Mouse (Mus musculus): Measurements from ENCODE around the gene D630045J12Rik. TPM values are rescaled to one million over a fixed set of nuclear protein-coding genes. Genes with fewer than 3 reads are reported as not detected.

D630045J12Rik gene
- polyA plus RNA-seq, 1 experiment = 7.1 TPM

GRCm38 (mm10) chr6:38180669-38181068 lies 73.1 kb downstream of the D630045J12Rik start:
- Histone ChIP-seq H3K4me1 (ENCODE audit: control insufficient read depth, insufficient read depth, low read length) (peaks cover 2% of the 10 kb centered on the region; the same call in 1 of the 2 replicates), H3K4me3 (replicated peaks; ENCODE audit: extremely low read depth, low read depth, low read length) (no peak overlapping the region)
- DNase-seq = no peak
- WGBS = 24% methylated on average over 5 of the region's 5 CpGs
- no peak for TF ChIP-seq CTCF (IDR thresholded peaks at IDR 0.05; ENCODE audit: insufficient read depth, low read length)
- no peak for TF ChIP-seq POLR2A (IDR thresholded peaks at IDR 0.05; ENCODE audit: borderline replicate concordance, extremely low read depth, low read depth, low read length)

DNA sequence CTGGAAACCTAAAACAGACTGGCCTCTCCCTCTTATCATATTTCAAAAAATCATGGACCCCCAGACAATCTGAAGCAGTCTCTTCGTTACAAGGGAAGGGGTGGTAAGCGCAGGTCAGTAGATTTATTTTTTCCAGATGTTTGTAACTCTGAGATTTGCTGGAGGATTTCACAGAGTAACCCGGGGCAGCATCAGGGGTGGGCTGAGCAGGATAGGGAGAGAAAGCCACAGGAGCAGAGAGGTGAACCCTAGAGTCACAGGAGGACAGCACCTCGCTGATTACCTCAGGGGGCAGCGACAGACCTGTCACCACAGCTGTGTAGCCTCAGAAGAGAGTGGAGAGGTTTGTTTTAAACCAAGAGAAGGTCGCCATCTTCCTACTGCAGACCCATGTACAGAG lies 88.4 kb downstream of the D630045J12Rik start:
- Histone ChIP-seq H3K4me1 (ENCODE audit: control insufficient read depth, insufficient read depth, low read length) (no peaks in the 10 kb centered on the region), H3K4me3 (replicated peaks; ENCODE audit: extremely low read depth, low read depth, low read length) (no peak overlapping the region)
- WGBS = 77% methylated on average over 6 of the region's 6 CpGs
- TF ChIP-seq CTCF (IDR thresholded peaks at IDR 0.05; ENCODE audit: insufficient read depth, low read length) (no peak), POLR2A (IDR thresholded peaks at IDR 0.05; ENCODE audit: borderline replicate concordance, extremely low read depth, low read depth, low read length) (no peak)
- no peak for DNase-seq

- TF ChIP-seq POLR2A (IDR thresholded peaks at IDR 0.05; ENCODE audit: borderline replicate concordance, extremely low read depth, low read depth, low read length) (no peak), CTCF (IDR thresholded peaks at IDR 0.05; ENCODE audit: insufficient read depth, low read length) (no peak)
- H3K4me1 ChIP-seq (ENCODE audit: control insufficient read depth, insufficient read depth, low read length) = no peaks in the 10 kb centered on the region
- WGBS = 92% methylated on average over 6 of the region's 6 CpGs
- DNase-seq = no peak
- no peak overlapping the region for H3K4me3 ChIP-seq (replicated peaks; ENCODE audit: extremely low read depth, low read depth, low read length)
These were observed 89.1 kb downstream of the D630045J12Rik start for GRCm38 (mm10) chr6:38164705-38165104.

DNA sequence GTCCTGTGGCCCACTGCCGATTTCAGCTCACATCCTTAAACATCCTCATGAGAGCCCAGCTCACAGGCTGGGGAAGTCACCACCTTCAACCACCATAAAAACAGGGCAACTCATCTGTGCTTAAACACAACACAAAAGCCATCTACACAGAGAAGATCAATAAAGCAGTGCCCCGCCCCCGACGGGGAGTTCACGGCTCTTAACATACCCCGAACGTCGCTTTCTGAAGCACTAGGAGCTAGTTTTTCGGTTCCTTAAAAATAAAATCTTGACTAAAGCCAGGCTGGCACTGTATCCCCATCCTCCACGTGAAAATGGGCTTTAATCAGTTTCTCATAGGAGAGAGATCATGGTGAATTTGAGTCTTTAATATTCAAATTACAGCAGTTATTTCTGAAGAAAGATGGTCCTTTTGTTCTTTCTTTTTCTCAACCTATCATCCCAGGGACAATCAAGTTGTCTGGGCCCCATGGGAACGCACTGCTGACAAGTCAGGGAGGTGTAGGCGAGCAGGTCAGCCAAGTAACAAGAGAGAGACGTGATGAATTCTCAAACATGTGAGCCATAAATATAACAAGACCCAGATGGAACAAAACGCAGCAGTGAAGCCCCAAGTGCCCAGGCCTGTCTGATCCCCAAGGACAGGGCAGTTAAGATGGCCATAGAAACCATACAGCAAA lies 90.8 kb downstream of the D630045J12Rik start:
- 84% methylated on average over 14 of the region's 14 CpGs for WGBS
- TF ChIP-seq POLR2A (IDR thresholded peaks at IDR 0.05; ENCODE audit: borderline replicate concordance, extremely low read depth, low read depth, low read length) (no peak), CTCF (IDR thresholded peaks at IDR 0.05; ENCODE audit: insufficient read depth, low read length) (no peak)
- no peak overlapping the region for H3K4me3 ChIP-seq (replicated peaks; ENCODE audit: extremely low read depth, low read depth, low read length)
- no peaks in the 10 kb centered on the region for H3K4me1 ChIP-seq (ENCODE audit: control insufficient read depth, insufficient read depth, low read length)
- DNase-seq = no peak

GRCm38 (mm10) chr6:38160556-38160955 lies 93.3 kb downstream of the D630045J12Rik start:
- no peak for TF ChIP-seq POLR2A (IDR thresholded peaks at IDR 0.05; ENCODE audit: borderline replicate concordance, extremely low read depth, low read depth, low read length)
- WGBS = 49% methylated on average over 2 of the region's 2 CpGs
- no peak for DNase-seq
- Histone ChIP-seq H3K4me3 (replicated peaks; ENCODE audit: extremely low read depth, low read depth, low read length) (no peak overlapping the region), H3K4me1 (ENCODE audit: control insufficient read depth, insufficient read depth, low read length) (no peaks in the 10 kb centered on the region)

DNA sequence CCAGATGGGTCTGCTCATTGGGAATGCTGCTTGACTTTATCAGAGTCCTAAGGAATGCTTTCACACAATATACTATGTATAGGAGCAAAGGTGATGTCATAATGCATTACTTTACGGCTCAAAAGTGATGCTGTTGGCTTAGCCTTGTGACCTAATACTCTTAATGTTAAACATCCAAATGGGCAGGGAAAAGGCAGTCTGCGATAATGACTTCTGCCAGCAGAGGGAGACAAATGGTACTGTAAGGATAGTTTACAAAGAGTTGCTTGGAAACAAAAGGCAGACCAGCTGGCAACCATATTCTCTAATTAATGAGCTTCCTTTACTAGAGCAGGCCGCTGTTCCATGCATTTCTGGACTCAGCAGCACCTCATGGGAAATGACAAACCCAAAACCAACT lies 93.7 kb downstream of the D630045J12Rik start:
- DNase-seq = peak; percentile 85
- WGBS = 5% methylated on average over 3 of the region's 3 CpGs
- TF ChIP-seq CTCF (IDR thresholded peaks at IDR 0.05; ENCODE audit: insufficient read depth, low read length) (peak; percentile 50; the same call in 1 of the 2 replicates), POLR2A (IDR thresholded peaks at IDR 0.05; ENCODE audit: borderline replicate concordance, extremely low read depth, low read depth, low read length) (no peak)
- no peaks in the 10 kb centered on the region for H3K4me1 ChIP-seq (ENCODE audit: control insufficient read depth, insufficient read depth, low read length)
- H3K4me3 ChIP-seq (replicated peaks; ENCODE audit: extremely low read depth, low read depth, low read length) = no peak overlapping the region

DNA sequence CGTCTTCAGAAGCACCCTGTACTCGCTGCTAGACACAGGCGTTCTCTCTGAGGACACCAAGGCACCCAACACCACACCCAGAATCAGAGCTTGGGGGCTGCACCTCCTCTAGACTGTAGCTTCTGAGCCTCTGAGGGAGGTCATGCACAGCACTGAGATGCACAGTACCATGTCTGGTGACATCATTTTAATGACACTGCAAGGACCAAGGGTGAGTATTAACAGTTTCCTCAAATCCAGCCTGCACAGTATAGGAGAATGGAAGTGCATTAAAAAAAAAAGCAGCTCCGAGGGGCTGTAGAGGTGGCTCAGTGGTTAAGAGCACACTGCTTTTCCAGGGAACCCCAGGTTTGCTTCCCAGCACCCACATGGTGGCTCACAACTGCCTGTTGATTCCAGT lies 94.2 kb downstream of the D630045J12Rik start:
- H3K4me1 ChIP-seq (ENCODE audit: control insufficient read depth, insufficient read depth, low read length) = no peaks in the 10 kb centered on the region
- TF ChIP-seq POLR2A (IDR thresholded peaks at IDR 0.05; ENCODE audit: borderline replicate concordance, extremely low read depth, low read depth, low read length) (no peak), CTCF (IDR thresholded peaks at IDR 0.05; ENCODE audit: insufficient read depth, low read length) (no peak)
- DNase-seq = no peak
- H3K4me3 ChIP-seq (replicated peaks; ENCODE audit: extremely low read depth, low read depth, low read length) = no peak overlapping the region
- WGBS = 94% methylated on average over 4 of the region's 4 CpGs

DNA sequence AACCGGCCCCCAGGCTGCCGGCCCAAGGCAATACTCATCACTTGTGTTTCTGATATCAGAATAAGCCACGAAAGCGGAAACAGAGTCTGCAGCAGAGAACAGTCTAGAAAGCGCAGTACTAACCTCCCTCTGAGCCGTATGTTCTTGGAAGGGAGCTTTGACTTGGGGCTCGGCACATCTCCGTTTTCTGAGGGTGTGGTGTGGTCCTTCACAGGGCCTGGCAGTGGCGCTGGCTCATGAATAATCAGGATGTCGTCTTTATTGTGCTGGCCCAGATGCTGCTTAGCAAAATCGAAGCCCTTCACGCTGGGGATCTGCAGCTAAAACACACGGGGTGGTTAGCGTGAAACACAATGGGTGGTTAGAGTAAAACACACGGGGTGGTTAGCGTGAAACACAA lies 95.9 kb downstream of the D630045J12Rik start:
- Histone ChIP-seq H3K4me1 (ENCODE audit: control insufficient read depth, insufficient read depth, low read length) (no peaks in the 10 kb centered on the region), H3K4me3 (replicated peaks; ENCODE audit: extremely low read depth, low read depth, low read length) (no peak overlapping the region)
- WGBS = 83% methylated on average over 16 of the region's 16 CpGs
- TF ChIP-seq POLR2A (IDR thresholded peaks at IDR 0.05; ENCODE audit: borderline replicate concordance, extremely low read depth, low read depth, low read length) = no peak
- TF ChIP-seq CTCF (IDR thresholded peaks at IDR 0.05; ENCODE audit: insufficient read depth, low read length) = no peak
- DNase-seq = no peak

DNA sequence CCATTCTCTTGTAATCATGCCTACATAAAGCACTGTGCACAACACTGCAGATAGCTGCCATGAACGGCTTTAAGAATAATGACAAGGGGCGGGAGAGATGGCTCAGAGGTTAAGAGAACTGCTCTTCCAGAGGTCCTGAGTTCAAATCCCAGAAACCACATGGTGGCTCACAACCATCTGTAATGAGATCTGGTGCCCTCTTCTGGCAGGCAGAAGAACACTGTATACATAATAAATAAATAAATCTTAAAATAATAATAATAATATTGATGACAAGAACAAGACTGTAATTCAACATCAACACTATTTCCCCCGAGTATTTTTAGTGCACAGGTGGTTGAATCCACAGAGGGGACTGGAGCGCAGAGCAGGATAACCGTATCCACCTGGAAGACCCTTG lies 97.6 kb downstream of the D630045J12Rik start:
- H3K4me3 ChIP-seq (replicated peaks; ENCODE audit: extremely low read depth, low read depth, low read length) = no peak overlapping the region
- DNase-seq = no peak
- WGBS = 91% methylated on average over 5 of the region's 5 CpGs
- no peaks in the 10 kb centered on the region for H3K4me1 ChIP-seq (ENCODE audit: control insufficient read depth, insufficient read depth, low read length)
- no peak for TF ChIP-seq POLR2A (IDR thresholded peaks at IDR 0.05; ENCODE audit: borderline replicate concordance, extremely low read depth, low read depth, low read length)
- no peak for TF ChIP-seq CTCF (IDR thresholded peaks at IDR 0.05; ENCODE audit: insufficient read depth, low read length)

DNA sequence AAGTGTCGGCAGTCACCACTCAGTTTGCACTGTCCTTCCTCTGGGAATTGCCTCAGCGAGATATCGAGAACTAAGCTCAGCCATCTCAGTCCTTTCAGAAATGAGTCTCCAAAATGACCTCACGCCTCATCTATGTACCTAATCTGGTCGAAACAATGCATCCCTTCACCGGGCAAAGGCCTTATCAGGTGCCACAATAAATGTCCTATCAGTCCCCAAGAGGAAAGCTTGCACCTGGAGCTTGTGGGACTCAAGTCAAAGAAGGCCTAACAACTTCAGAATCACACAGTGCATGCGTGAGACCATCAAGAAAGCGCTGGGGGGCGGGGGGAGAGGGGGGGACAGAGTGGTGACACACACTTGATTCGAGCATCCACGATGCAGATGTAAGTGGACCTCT lies 101.5 kb downstream of the D630045J12Rik start:
- TF ChIP-seq CTCF (IDR thresholded peaks at IDR 0.05; ENCODE audit: insufficient read depth, low read length) (no peak), POLR2A (IDR thresholded peaks at IDR 0.05; ENCODE audit: borderline replicate concordance, extremely low read depth, low read depth, low read length) (no peak)
- Histone ChIP-seq H3K4me1 (ENCODE audit: control insufficient read depth, insufficient read depth, low read length) (no peaks in the 10 kb centered on the region), H3K4me3 (replicated peaks; ENCODE audit: extremely low read depth, low read depth, low read length) (no peak overlapping the region)
- no peak for DNase-seq
- 81% methylated on average over 11 of the region's 11 CpGs for WGBS

All from lung, adult 2 months (tissue).